Mouse (Mus musculus) forebrain, postnatal 0 days (tissue): Measurements from ENCODE around the gene Lrmp. TPM values are rescaled to one million over a fixed set of nuclear protein-coding genes. Genes with fewer than 3 reads are reported as not detected.
A peak's percentile ranks its signal among the peaks of the same experiment; 100 is the strongest.
"Not testable (repeated sequence)": the region's sequence is repeated elsewhere in the genome, so short reads cannot be mapped to it uniquely, and the experiment has no call there.

Experiments
- ATAC-seq: fragments of 200-750 bp; cut with Nextera tagmentation; 2 replicates; pipeline ENCODE4 v1.8.0; 2017; ENCODE audit warnings: mild to moderate bottlenecking, moderate library complexity
- DNase-seq: peaks from one replicate; pipeline ENCODE4 v3.0.0-alpha.2; 2015
- H3K27ac ChIP-seq: fragments of 300-500 bp; sonication (generic); 2 replicates; pipeline ENCODE4 v1.5.1; 2014; ENCODE audit warnings: low read depth, mild to moderate bottlenecking, antibody characterized with exemption, low read length, moderate library complexity, mixed read lengths
- H3K27me3 ChIP-seq: fragments of 300-500 bp; sonication (generic); 2 replicates; pipeline ENCODE4 v1.6.1; 2014; ENCODE audit warnings: mild to moderate bottlenecking, low read length, mixed read lengths; ENCODE audit not compliant: insufficient read depth
- H3K36me3 ChIP-seq: fragments of 300-500 bp; sonication (generic); 2 replicates; pipeline ENCODE4 v1.6.1; 2014; ENCODE audit warnings: mild to moderate bottlenecking, moderate library complexity; ENCODE audit not compliant: insufficient read depth
- H3K4me1 ChIP-seq: fragments of 300-500 bp; sonication (generic); 2 replicates; pipeline ENCODE4 v1.6.1; 2014; ENCODE audit warnings: antibody characterized with exemption; ENCODE audit not compliant: insufficient read depth
- H3K4me2 ChIP-seq: fragments of 300-500 bp; sonication (generic); 2 replicates; pipeline ENCODE4 v1.6.1; 2014; ENCODE audit warnings: low read depth, mild to moderate bottlenecking, moderate library complexity
- H3K4me3 ChIP-seq: fragments of 300-500 bp; sonication (generic); 2 replicates; pipeline ENCODE4 v1.5.1; 2014; ENCODE audit warnings: low read depth, low read length, mixed read lengths
- H3K9ac ChIP-seq: fragments of 300-500 bp; sonication (generic); 2 replicates; pipeline ENCODE4 v1.6.1; 2014; ENCODE audit warnings: mild to moderate bottlenecking
- H3K9me3 ChIP-seq: fragments of 300-500 bp; sonication (generic); 2 replicates; pipeline ENCODE4 v1.6.1; 2016; ENCODE audit warnings: low read length
- CTCF ChIP-seq: sonication (generic); IDR thresholded peaks from 2 replicates; pipeline ENCODE4 v1.5.1; 2016; ENCODE audit warnings: antibody characterized with exemption, control low read depth, low read depth
- WGBS: fragments of 180-500 bp; shearing (Covaris S2); extraction: QIAGEN DNeasy Blood & Tissue Kit; methylation state at CpG from one replicate; pipeline ENCODE4 v1.1.7; 2014; 5-methylcytosine and 5-hydroxymethylcytosine counted together
- polyA plus RNA-seq: library from polyadenylated mRNA; unstranded; fragments of >200 nt; fragmentation: Nextera tagmentation; extraction: Ambion mirVana; gene quantifications from 2 replicates; pipeline ENCODE4 v1.2.1, GENCODE M21; 2015
- total RNA-seq: library from RNA; depleted of rRNA; stranded (reverse); fragments of >200 nt; gene quantifications from 2 replicates; pipeline ENCODE4 v1.2.3, GENCODE M21; 2014

Gene Lrmp
- total and polyA plus RNA-seq, 2 experiments from 2014 or later, result 0.80 to 1.3 TPM

DNA sequence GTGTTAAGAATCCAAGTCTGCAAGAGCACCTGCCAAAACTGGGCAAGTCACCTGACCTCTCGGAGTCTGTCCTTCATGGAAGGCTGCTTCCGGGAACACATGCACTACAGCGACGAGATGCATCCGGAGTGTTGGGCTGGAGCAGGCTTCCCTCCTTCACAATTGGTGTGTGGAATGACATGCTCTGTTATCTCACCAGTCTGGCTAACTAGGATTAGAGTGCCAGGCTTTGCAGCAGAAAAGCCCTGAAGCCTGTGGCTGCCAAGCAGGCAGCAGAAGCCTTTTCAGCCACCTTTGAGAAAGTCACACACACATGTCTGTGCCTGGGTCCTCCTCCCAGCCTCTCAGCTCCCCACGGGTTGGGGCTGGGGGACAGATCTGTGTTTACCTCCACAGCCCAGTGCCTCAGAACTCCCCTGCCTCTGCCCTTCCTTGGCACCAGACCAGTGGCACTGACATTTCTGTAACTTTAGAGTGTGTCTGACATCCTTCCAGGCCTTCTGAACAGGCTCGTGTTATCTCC is 10.2 kb downstream of the Lrmp start:
- Histone ChIP-seq H3K4me1 (no peaks in the 10 kb centered on the region), H3K9me3 (no peaks in the 10 kb centered on the region), H3K27me3 (no peaks in the 10 kb centered on the region), H3K27ac (no peak overlapping the region), H3K4me3 (no peak overlapping the region), H3K4me2 (no peak overlapping the region), H3K9ac (no peak overlapping the region), H3K36me3 (no peaks in the 10 kb centered on the region)
- TF ChIP-seq CTCF, result no peak
- WGBS, result 55% methylated on average over 7 of the region's 7 CpGs
- DNase-seq (peak; percentile 13), ATAC-seq (peak; percentile 58; the same call in 1 of the 2 replicates)

DNA sequence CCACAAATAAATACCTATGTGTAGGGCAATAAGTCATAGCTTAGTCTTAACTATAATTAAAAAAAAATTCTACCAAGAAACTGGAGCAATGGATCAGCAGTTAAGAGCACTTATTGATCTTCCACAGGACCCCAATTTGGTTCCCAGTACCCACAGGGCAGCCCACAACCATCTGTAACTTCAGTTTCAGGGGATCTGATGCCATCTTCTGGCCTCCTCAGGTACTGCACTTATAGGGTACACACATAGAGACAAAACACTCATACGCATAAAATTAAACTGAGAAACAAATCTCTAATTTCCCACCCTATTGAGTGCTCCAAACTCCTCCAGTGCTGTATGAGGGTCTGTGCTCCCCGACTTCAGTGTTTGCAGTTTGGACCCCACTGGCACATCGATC is 12.2 kb downstream of the Lrmp start:
- ATAC-seq, result no peak
- H3K27ac ChIP-seq, result no peak overlapping the region
- WGBS, result 95% methylated on average over 3 of the region's 3 CpGs

DNA sequence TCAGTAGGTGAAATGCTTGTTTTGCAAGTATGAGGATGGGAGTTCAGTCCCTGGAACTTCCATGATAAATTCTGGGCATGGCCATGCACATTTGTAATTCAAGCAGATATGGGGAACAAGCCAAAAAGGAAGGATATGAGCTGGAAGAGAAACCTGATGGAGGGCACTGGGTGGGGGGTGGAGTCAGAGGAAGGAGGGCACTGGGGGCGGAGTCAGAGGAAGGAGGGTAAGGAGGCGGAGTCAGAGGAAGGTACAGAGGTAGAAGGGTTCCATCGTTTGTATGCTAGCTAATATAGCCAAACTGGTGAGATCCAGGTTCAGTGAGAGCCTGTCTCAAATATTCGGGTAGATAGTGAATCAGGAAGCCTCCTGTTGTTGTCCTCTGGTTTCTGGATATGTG is 14.1 kb downstream of the Lrmp start:
- no peak for ATAC-seq

More for the DNA sequence above, 12.2 kb downstream of the Lrmp start:
- H3K4me2 ChIP-seq, result no peak overlapping the region
- no peak overlapping the region for H3K9ac ChIP-seq
- TF ChIP-seq CTCF, result 0 out of 2 replicates have a peak, but pooled peaks have one; percentile 17
- no peaks in the 10 kb centered on the region for H3K27me3 ChIP-seq
- no peak overlapping the region for H3K4me3 ChIP-seq
- H3K4me1 ChIP-seq, result no peaks in the 10 kb centered on the region
- H3K9me3 ChIP-seq, result no peaks in the 10 kb centered on the region
- H3K36me3 ChIP-seq, result no peaks in the 10 kb centered on the region
- no peak for DNase-seq

DNA sequence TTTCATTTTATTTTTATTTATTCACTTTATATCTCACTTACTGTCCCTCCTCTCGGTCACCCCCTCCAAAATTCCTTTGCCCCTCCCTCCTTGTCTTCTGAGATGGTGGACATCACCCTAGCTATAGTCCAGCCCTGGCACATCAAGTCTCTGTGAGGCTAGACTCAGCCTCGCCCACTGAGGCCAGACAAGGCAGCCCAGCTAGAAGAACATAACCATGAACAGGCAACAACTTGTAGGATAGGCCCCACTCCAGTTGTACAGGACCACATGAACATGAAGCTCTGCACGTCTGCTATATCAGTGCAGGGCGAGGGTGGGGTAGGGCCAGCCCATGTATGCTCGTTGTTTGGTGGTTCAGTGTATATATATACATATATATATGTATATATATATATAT is 16.5 kb downstream of the Lrmp start:
- DNase-seq (no peak), ATAC-seq (no peak)
- Histone ChIP-seq H3K4me2 (no peak overlapping the region), H3K36me3 (no peaks in the 10 kb centered on the region), H3K4me1 (no peaks in the 10 kb centered on the region), H3K9me3 (no peaks in the 10 kb centered on the region), H3K27me3 (no peaks in the 10 kb centered on the region), H3K9ac (no peak overlapping the region), H3K4me3 (no peak overlapping the region), H3K27ac (no peak overlapping the region)
- TF ChIP-seq CTCF, result no peak
- 91% methylated on average over 5 of the region's 5 CpGs for WGBS

More for the DNA sequence above, 14.1 kb downstream of the Lrmp start:
- no peaks in the 10 kb centered on the region for H3K9me3 ChIP-seq
- H3K36me3 ChIP-seq, result no peaks in the 10 kb centered on the region
- H3K4me3 ChIP-seq, result no peak overlapping the region
- no peak overlapping the region for H3K9ac ChIP-seq
- no peak overlapping the region for H3K27ac ChIP-seq
- TF ChIP-seq CTCF, result no peak
- H3K27me3 ChIP-seq, result no peaks in the 10 kb centered on the region
- no peaks in the 10 kb centered on the region for H3K4me1 ChIP-seq
- no peak overlapping the region for H3K4me2 ChIP-seq
- 88% methylated on average over 4 of the region's 4 CpGs for WGBS
- no peak for DNase-seq

DNA sequence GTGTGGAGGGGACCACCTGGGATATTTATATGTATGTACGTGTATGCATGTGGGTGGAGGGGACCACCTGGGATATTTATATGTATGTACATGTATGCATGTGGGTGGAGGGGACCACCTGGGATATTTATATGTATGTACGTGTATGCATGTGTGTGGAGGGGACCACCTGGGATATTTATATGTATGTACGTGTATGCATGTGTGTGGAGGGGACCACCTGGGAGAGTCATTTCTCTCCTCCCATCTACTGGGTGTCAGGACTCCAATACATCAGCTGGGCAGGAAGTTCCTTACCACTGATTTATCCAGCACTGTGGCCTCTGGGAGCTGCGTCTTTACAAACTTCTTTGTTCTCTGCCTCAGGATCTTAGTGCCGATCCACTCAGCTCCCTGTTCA is 17.5 kb downstream of the Lrmp start:
- H3K27ac ChIP-seq, H3K4me3 ChIP-seq, H3K9ac ChIP-seq, H3K4me1 ChIP-seq, DNase-seq, ATAC-seq, H3K4me2 ChIP-seq, H3K9me3 ChIP-seq, H3K27me3 ChIP-seq, H3K36me3 ChIP-seq: not testable (repeated sequence)
- WGBS, result 74% methylated on average over 5 of the region's 5 CpGs

DNA sequence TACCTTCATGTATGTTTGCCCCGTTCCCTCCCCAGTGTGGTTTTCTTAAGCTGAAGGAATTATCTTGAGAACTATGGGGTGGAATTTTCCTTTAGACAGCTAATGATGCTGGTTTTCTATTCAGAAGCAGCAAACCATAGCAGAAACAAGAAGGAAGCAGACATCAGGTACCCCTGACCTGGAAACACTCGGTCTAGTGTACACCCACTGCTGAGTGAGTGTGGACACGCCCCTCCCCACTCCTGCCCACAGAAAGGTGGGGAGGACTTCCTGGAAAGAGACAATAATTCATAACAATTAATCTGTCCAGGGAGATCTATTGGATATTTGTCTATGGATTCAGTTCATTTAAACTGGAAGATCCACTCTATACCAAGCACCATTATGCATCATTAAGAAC is 19.8 kb downstream of the Lrmp start:
- H3K9me3 ChIP-seq, result no peaks in the 10 kb centered on the region
- no peaks in the 10 kb centered on the region for H3K4me1 ChIP-seq
- no peak overlapping the region for H3K4me2 ChIP-seq
- no peak for DNase-seq
- H3K4me3 ChIP-seq, result no peak overlapping the region
- H3K27me3 ChIP-seq, result no peaks in the 10 kb centered on the region
- ATAC-seq, result no peak
- WGBS, result 70% methylated on average over 3 of the region's 3 CpGs
- no peaks in the 10 kb centered on the region for H3K36me3 ChIP-seq
- H3K9ac ChIP-seq, result no peak overlapping the region
- TF ChIP-seq CTCF, result no peak
- no peak overlapping the region for H3K27ac ChIP-seq

DNA sequence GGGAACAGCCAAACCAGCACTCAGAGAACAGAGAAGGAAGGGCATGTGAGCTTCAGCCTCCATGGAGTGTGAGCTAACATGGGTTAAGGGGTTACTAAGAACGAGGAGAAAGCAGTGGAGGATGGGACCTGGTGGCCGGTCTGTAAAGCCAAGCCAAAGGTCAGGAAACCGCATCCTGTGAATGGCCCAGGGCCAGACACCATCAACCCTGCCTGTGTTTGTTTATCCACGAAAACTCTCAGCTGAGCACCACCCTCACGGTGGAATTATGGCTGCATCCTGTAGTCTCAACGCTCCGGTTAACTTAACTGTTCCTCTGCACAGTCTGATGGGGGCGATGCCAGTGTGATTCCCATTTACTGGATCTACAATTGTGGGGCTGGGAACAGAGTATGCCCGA is 20.4 kb downstream of the Lrmp start:
- H3K9me3 ChIP-seq, result no peaks in the 10 kb centered on the region
- H3K4me2 ChIP-seq, result no peak overlapping the region
- ATAC-seq (no peak), DNase-seq (no peak)
- H3K9ac ChIP-seq, result no peak overlapping the region
- WGBS, result 87% methylated on average over 9 of the region's 9 CpGs
- no peaks in the 10 kb centered on the region for H3K4me1 ChIP-seq
- no peak overlapping the region for H3K4me3 ChIP-seq
- no peak for TF ChIP-seq CTCF
- no peaks in the 10 kb centered on the region for H3K36me3 ChIP-seq
- no peaks in the 10 kb centered on the region for H3K27me3 ChIP-seq
- no peak overlapping the region for H3K27ac ChIP-seq
